ENCODE assay signal across 8 mouse cellular contexts in genomic region chr1:85896781-85897700, GRCm38 (mm10). TPM values are rescaled to one million over a fixed set of nuclear protein-coding genes. Genes with fewer than 3 reads are reported as not detected.
DNase-seq lines count a peak whose midpoint lies in the region; ATAC-seq and TF ChIP-seq lines count a peak whose summit lies in the region.

No protein-coding gene starts in this region.

- no peaks in the 10 kb centered on the region for H3K9me3 ChIP-seq in hindbrain, embryonic 11.5 days (ENCODE audit: control insufficient read depth, low read length)

- no peak for TF ChIP-seq POLR2A in spleen, adult 2 months (IDR thresholded peaks at IDR 0.05; ENCODE audit: low read depth, low read length)

- DNase-seq in spleen, adult 2 months (ENCODE audit: low read depth in 1 of 2, low spot score in 2 of 2), result no peak
- no peak for DNase-seq in spleen, postnatal 14 days (ENCODE audit: low spot score in 2 of 2)
- DNase-seq in hindbrain, embryonic 11.5 days (ENCODE audit: low spot score), result no peak
- peak; percentile 33 for DNase-seq in lung, postnatal 14 days
- DNase-seq in right cerebral cortex, postnatal 36 days (ENCODE audit: low spot score in 2 of 2), result no peak
- no peak for DNase-seq in ovary, postnatal 10 days (ENCODE audit: low spot score)
- DNase-seq in yolk sac, embryonic 10.5 days (ENCODE audit: low spot score), result no peak

- H3K4me1 ChIP-seq in spleen, adult 2 months (ENCODE audit: control insufficient read depth, insufficient read depth, insufficient read length), result peaks cover 6% of the 10 kb centered on the region; the same call in 1 of the 2 replicates
- peaks cover 23% of the 10 kb centered on the region for H3K4me1 ChIP-seq in hindbrain, embryonic 11.5 days (replicated peaks; ENCODE audit: control insufficient read depth, insufficient read depth, low read length)

- no peak overlapping the region for H3K9ac ChIP-seq in hindbrain, embryonic 11.5 days (ENCODE audit: low read depth, low read length)

- WGBS in spleen, adult 2 months, result 45% methylated on average over 12 of the region's 12 CpGs
- 66% methylated on average over 12 of the region's 12 CpGs for WGBS in hindbrain, embryonic 11.5 days

- no peak for TF ChIP-seq CTCF in spleen, adult 2 months (IDR thresholded peaks at IDR 0.05; ENCODE audit: extremely low read depth, insufficient read depth, insufficient read length, insufficient replicate concordance)

- H3K4me3 ChIP-seq in spleen, adult 2 months (ENCODE audit: extremely low read depth, insufficient read depth, insufficient read length), result no peak overlapping the region
- H3K4me3 ChIP-seq in hindbrain, embryonic 11.5 days (ENCODE audit: low read depth, low read length), result no peak overlapping the region

- ATAC-seq in common myeloid progenitor, adult 5-6 weeks (replicated peaks; ENCODE audit: low read depth, poor library complexity, severe bottlenecking), result peak; percentile 23
- ATAC-seq in hindbrain, embryonic 11.5 days (ENCODE audit: low FRiP score), result no peak

- H3K4me2 ChIP-seq in hindbrain, embryonic 11.5 days (replicated peaks; ENCODE audit: low read depth, low read length), result peak overlapping the region; percentile 84; the same call in 1 of the 2 replicates

- H3K27me3 ChIP-seq in spleen, adult 2 months (ENCODE audit: control insufficient read depth, insufficient read depth, low read length), result no peaks in the 10 kb centered on the region
- no peaks in the 10 kb centered on the region for H3K27me3 ChIP-seq in hindbrain, embryonic 11.5 days (ENCODE audit: control insufficient read depth, insufficient read depth, low read length)

- H3K36me3 ChIP-seq in spleen, adult 2 months (ENCODE audit: control insufficient read depth, insufficient read depth, low read length), result no peaks in the 10 kb centered on the region
- H3K36me3 ChIP-seq in hindbrain, embryonic 11.5 days (ENCODE audit: control insufficient read depth, insufficient read depth, low read length), result no peaks in the 10 kb centered on the region

- H3K27ac ChIP-seq in spleen, adult 2 months (ENCODE audit: insufficient read depth, low read length), result 0 out of 2 replicates have a peak overlapping the region, but pooled peaks have one; percentile 7
- H3K27ac ChIP-seq in hindbrain, embryonic 11.5 days (ENCODE audit: low read depth, low read length), result 0 out of 2 replicates have a peak overlapping the region, but pooled peaks have one; percentile 30

RNA-seq across cellular contexts. Expression of gene Itm2c, which starts 3.0 kb away (rescaled TPM):
- polyA plus RNA-seq in spleen, adult 2 months (2012; rRNA removed), result 136 and 141 TPM in 2 replicates
- 41.7 and 51.8 TPM in 2 replicates for total RNA-seq in common myeloid progenitor, adult 5-6 weeks (2017)
- 85.7 and 86.1 TPM in 2 replicates for polyA plus RNA-seq in hindbrain, embryonic 11.5 days (2014; fragmentation: Nextera tagmentation; extraction: Ambion mirVana)

RNA-seq across cellular contexts. Expression of gene 4933407L21Rik, which starts 31.2 kb away (rescaled TPM):
- polyA plus RNA-seq in spleen, adult 2 months (2012; rRNA removed), result 0.13 and 0.16 TPM in 2 replicates
- not detected in 2 replicates for total RNA-seq in common myeloid progenitor, adult 5-6 weeks (2017)
- 0.46 and 0.60 TPM in 2 replicates for polyA plus RNA-seq in hindbrain, embryonic 11.5 days (2014; fragmentation: Nextera tagmentation; extraction: Ambion mirVana)
